ENCODE assay signal across 8 mouse cellular contexts in genomic region chr7:126584506-126584977, GRCm38 (mm10). TPM values are rescaled to one million over a fixed set of nuclear protein-coding genes. Genes with fewer than 3 reads are reported as not detected.
A peak's percentile ranks its signal among the peaks of the same experiment; 100 is the strongest.
DNase-seq lines count a peak whose midpoint lies in the region; ATAC-seq and TF ChIP-seq lines count a peak whose summit lies in the region.

Gene Apobr (plus strand): TSS chr7:126584942.

- peak within 1 kb of the TSS; percentile 79 for H3K4me2 ChIP-seq in hindbrain, embryonic 15.5 days

- peak; percentile 97 for DNase-seq in heart, adult 11 months
- no peak for DNase-seq in heart, postnatal 14 days
- peak; percentile 60 for DNase-seq in thymus, adult 2 months
- no peak for DNase-seq in ovary, postnatal 14 days (ENCODE audit: low spot score)
- no peak for DNase-seq in adipocyte (ENCODE audit: low spot score)

- H3K79me2 ChIP-seq in macrophage (ENCODE audit: inconsistent target): peaks cover 79% of the 10 kb centered on the region

- H3K27me3 ChIP-seq in hindbrain, embryonic 15.5 days: peaks cover 3% of the 10 kb centered on the region
- no peaks in the 10 kb centered on the region for H3K27me3 ChIP-seq in thymus, adult 2 months (ENCODE audit: control insufficient read depth, insufficient read depth, low read length)

- TF ChIP-seq CTCF in bone marrow, adult 2 months (IDR thresholded peaks at IDR 0.05; ENCODE audit: control insufficient read depth, insufficient read depth, low read length): no peak; the same call in 1 of the 2 replicates
- TF ChIP-seq CTCF in thymus, adult 2 months (IDR thresholded peaks at IDR 0.05; ENCODE audit: borderline replicate concordance, control insufficient read depth, extremely low read depth, insufficient read depth, low read length, poor library complexity): no peak

- TF ChIP-seq POLR2A in bone marrow, adult 2 months (IDR thresholded peaks at IDR 0.05; ENCODE audit: borderline replicate concordance, control insufficient read depth, low read depth, low read length): peak; percentile 28; the same call in 1 of the 2 replicates
- no peak for TF ChIP-seq POLR2A in thymus, adult 2 months (IDR thresholded peaks at IDR 0.05; ENCODE audit: control insufficient read depth, extremely low read depth, insufficient read depth, low read length, poor library complexity)

- H3K27ac ChIP-seq in bone marrow, adult 2 months (ENCODE audit: control insufficient read depth, insufficient read depth, low read depth, low read length, poor library complexity): peak within 1 kb of the TSS; percentile 90
- H3K27ac ChIP-seq in hindbrain, embryonic 15.5 days (replicated peaks): no peak within 1 kb of the TSS; the same call in 1 of the 2 replicates
- peak within 1 kb of the TSS; percentile 94 for H3K27ac ChIP-seq in macrophage
- H3K27ac ChIP-seq in thymus, adult 2 months (ENCODE audit: control insufficient read depth, insufficient read depth, low read length): peak within 1 kb of the TSS; percentile 34; the same call in 1 of the 2 replicates

- intact Hi-C loops in heart, postnatal 14 days (cut with DNase I): loop anchor here (2.0 kb wide), 1 partner anchor 114 kb away; no protein-coding TSS in a partner anchor

- H3K9me3 ChIP-seq in hindbrain, embryonic 15.5 days: no peaks in the 10 kb centered on the region

- WGBS in bone marrow, adult 2 months: 6% methylated on average over 8 of the region's 8 CpGs
- 87% methylated on average over 8 of the region's 8 CpGs for WGBS in hindbrain, embryonic 15.5 days
- WGBS in macrophage (ENCODE audit: missing documents): 0% methylated on average over 8 of the region's 8 CpGs
- 11% methylated on average over 8 of the region's 8 CpGs for WGBS in thymus, adult 2 months

- H3K36me3 ChIP-seq in hindbrain, embryonic 15.5 days: no peaks in the 10 kb centered on the region
- peaks cover 38% of the 10 kb centered on the region for H3K36me3 ChIP-seq in macrophage (ENCODE audit: inconsistent target)
- no peaks in the 10 kb centered on the region for H3K36me3 ChIP-seq in thymus, adult 2 months (ENCODE audit: control insufficient read depth, insufficient read depth, low read length)

- no peak within 1 kb of the TSS for H3K9ac ChIP-seq in hindbrain, embryonic 15.5 days

- H3K4me1 ChIP-seq in bone marrow, adult 2 months (ENCODE audit: control insufficient read depth, insufficient read depth, low read length): no peaks in the 10 kb centered on the region; the same call in 1 of the 2 replicates
- peaks cover 22% of the 10 kb centered on the region for H3K4me1 ChIP-seq in hindbrain, embryonic 15.5 days (replicated peaks)
- peaks cover 24% of the 10 kb centered on the region for H3K4me1 ChIP-seq in thymus, adult 2 months (replicated peaks; ENCODE audit: control insufficient read depth, insufficient read depth, low read length)

- no peak for ATAC-seq in hindbrain, embryonic 15.5 days (ENCODE audit: low FRiP score, low read depth)

- H3K4me3 ChIP-seq in bone marrow, adult 2 months (replicated peaks; ENCODE audit: control insufficient read depth, low read depth, low read length): peak within 1 kb of the TSS; percentile 79
- peak within 1 kb of the TSS; percentile 66; the same call in 1 of the 2 replicates for H3K4me3 ChIP-seq in hindbrain, embryonic 15.5 days
- peak within 1 kb of the TSS; percentile 72 for H3K4me3 ChIP-seq in macrophage (ENCODE audit: inconsistent target)
- peak within 1 kb of the TSS; percentile 9; the same call in 1 of the 2 replicates for H3K4me3 ChIP-seq in thymus, adult 2 months (ENCODE audit: control insufficient read depth, insufficient read depth, low read length)

RNA-seq across cellular contexts. Expression of gene Apobr, which starts in this region (rescaled TPM):
- 1 to 10 TPM in 1 of 2 experiments, under 1 TPM in 1; 0.65 to 1.7 TPM for total RNA-seq in heart, postnatal 14 days (2021)
- polyA plus RNA-seq in bone marrow, adult 2 months (2011; ENCODE audit: insufficient read depth, insufficient read length, low replicate concordance, missing spikeins): 21.2 and 45.7 TPM in 2 replicates
- 0.46 and 0.52 TPM in 2 replicates for polyA plus RNA-seq in hindbrain, embryonic 15.5 days (2015; fragmentation: Nextera tagmentation; extraction: Ambion mirVana)
- 100 to 1,000 TPM in 25 of 26 experiments, 10 to 100 TPM in 1; 91.4 to 389 (median 168) TPM for total RNA-seq in macrophage (2018; cell fraction: chromatin; rRNA removed)
- total RNA-seq in macrophage (2018; cell fraction: cytosol; rRNA removed): 100 to 1,000 TPM in 2 of 26 experiments, 10 to 100 TPM in 24; 48.9 to 110 (median 75.0) TPM
- 100 to 1,000 TPM; 123 to 332 (median 182) TPM for total RNA-seq in macrophage (2018; cell fraction: nucleus; rRNA removed)
- polyA plus RNA-seq in macrophage (2018): 51.3 to 183 TPM (median 99.8 TPM) in 3 replicates
- polyA plus RNA-seq in thymus, adult 2 months (2012; rRNA removed): 6.8 and 7.2 TPM in 2 replicates

Comparison
In these comparisons a context has a peak if more than half of its experiments do, and no peak if none do; other contexts are left out.
1. DNase-seq: peak in heart, adult 11 months (single experiment) and thymus, adult 2 months (single experiment); none in heart, postnatal 14 days (0 of 2), ovary, postnatal 14 days (single experiment) and adipocyte (single experiment).
2. H3K4me3 ChIP-seq: peak in every context shown above with its lines; median percentile 79 in bone marrow, adult 2 months; 72 in macrophage; 66 in hindbrain, embryonic 15.5 days; 9 in thymus, adult 2 months.